Mouse (Mus musculus) layer of hippocampus, postnatal 25 days (tissue): ENCODE measurements at regions not wholly inside any gene's neighbourhood (a gene's known extent, or its start where the extent isn't known, plus 50 kb on each side); places are given as distances from the start of the nearest gene placed in this dataset.

Source experiments
- DNase-seq, 2 experiments: peaks; one replicate each; pipeline ENCODE4 v3.0.0; 2022; ENCODE audit warnings: mixed read lengths in 2 of 2, low spot score in 1 of 2; ENCODE audit errors: extremely low spot score in 1 of 2

- no peak for DNase-seq
Measured at GRCm38 (mm10) chr1:177336436-177336835, 78.4 kb upstream of the Akt3 start.

- DNase-seq = no peak
Measured at GRCm38 (mm10) chr1:177335961-177336360, 78.0 kb upstream of the Akt3 start.

- DNase-seq = no peak
Measured at GRCm38 (mm10) chr1:177323366-177323765, 65.4 kb upstream of the Akt3 start.

- peak; percentile 31 to 38 for DNase-seq
Measured at GRCm38 (mm10) chr1:177322745-177323299, 64.8 kb upstream of the Akt3 start.

GRCm38 (mm10) chr1:177322307-177322685 lies 64.3 kb upstream of the Akt3 start:
- DNase-seq = no peak

- DNase-seq = no peak
Measured at GRCm38 (mm10) chr1:177321655-177322306, 63.8 kb upstream of the Akt3 start.

GRCm38 (mm10) chr1:177308213-177308872 lies 50.3 kb upstream of the Akt3 start:
- DNase-seq = no peak
